In genomic region chr10:93123957-93124613, GRCm38 (mm10) we compare ENCODE assay signal across 9 mouse cellular contexts. TPM values are rescaled to one million over a fixed set of nuclear protein-coding genes. Genes with fewer than 3 reads are reported as not detected.
DNase-seq lines count a peak whose midpoint lies in the region; ATAC-seq and TF ChIP-seq lines count a peak whose summit lies in the region.
"Had no signal": no experiment of that assay in that cellular context is flagged by ENCODE, and none has a peak within 500 bp of the region (broad histone marks: within the 10 kb centered on the region; RNA-seq: fewer than 3 reads in every experiment).

No protein-coding gene starts in this region.

- H3K4me1 ChIP-seq in intestine, embryonic 14.5 days (replicated peaks; ENCODE audit: control insufficient read depth, insufficient read depth, low read length), result no peaks in the 10 kb centered on the region
- no peaks in the 10 kb centered on the region for H3K4me1 ChIP-seq in intestine, postnatal 0 days (replicated peaks; ENCODE audit: control insufficient read depth, insufficient read depth, low read length)
- H3K4me1 ChIP-seq in lung, embryonic 16.5 days (replicated peaks; ENCODE audit: control insufficient read depth, insufficient read depth, low read length), result no peaks in the 10 kb centered on the region
- no peaks in the 10 kb centered on the region for H3K4me1 ChIP-seq in stomach, embryonic 14.5 days (ENCODE audit: control insufficient read depth, insufficient read depth, low read length)

- DNase-seq in intestine, embryonic 14.5 days (ENCODE audit: low spot score), result peak; percentile 53
- peak; percentile 53 for DNase-seq in adrenal gland, postnatal 10 days
- DNase-seq in gastrocnemius, postnatal 36 days, result peak; percentile 30 to 35
- peak; percentile 65 to 77 for DNase-seq in kidney, adult 8-10 months

- no peaks in the 10 kb centered on the region for H3K9me3 ChIP-seq in intestine, embryonic 14.5 days (ENCODE audit: control insufficient read depth, low read length)
- H3K9me3 ChIP-seq in intestine, postnatal 0 days (ENCODE audit: control insufficient read depth), result no peaks in the 10 kb centered on the region
- no peaks in the 10 kb centered on the region for H3K9me3 ChIP-seq in lung, embryonic 16.5 days (ENCODE audit: control insufficient read depth, low read length)
- H3K9me3 ChIP-seq in stomach, embryonic 14.5 days (ENCODE audit: control insufficient read depth, low read depth, low read length), result no peaks in the 10 kb centered on the region

- no peaks in the 10 kb centered on the region for H3K27me3 ChIP-seq in intestine, embryonic 14.5 days (replicated peaks; ENCODE audit: control insufficient read depth, insufficient read depth, low read length)
- H3K27me3 ChIP-seq in intestine, postnatal 0 days (replicated peaks; ENCODE audit: control insufficient read depth, insufficient read depth, low read length), result no peaks in the 10 kb centered on the region
- H3K27me3 ChIP-seq in lung, embryonic 16.5 days (ENCODE audit: control insufficient read depth, insufficient read depth, low read depth, low read length), result no peaks in the 10 kb centered on the region
- no peaks in the 10 kb centered on the region for H3K27me3 ChIP-seq in stomach, embryonic 14.5 days (ENCODE audit: control insufficient read depth, insufficient read depth, low read length)
- H3K27me3 ChIP-seq: Patski had no signal

- intact Hi-C loops in gastrocnemius, postnatal 36 days (cut with DNase I), result no loop called here

- H3K4me2 ChIP-seq in intestine, embryonic 14.5 days (ENCODE audit: low read length), result no peak overlapping the region
- no peak overlapping the region; the same call in 1 of the 2 replicates for H3K4me2 ChIP-seq in intestine, postnatal 0 days (replicated peaks; ENCODE audit: low read depth)
- H3K4me2 ChIP-seq in lung, embryonic 16.5 days (ENCODE audit: low read depth, low read length), result peak overlapping the region; percentile 12
- peak overlapping the region; percentile 8; the same call in 1 of the 2 replicates for H3K4me2 ChIP-seq in stomach, embryonic 14.5 days (replicated peaks; ENCODE audit: low read depth, low read length)

- peak overlapping the region; percentile 40; the same call in 1 of the 2 replicates for H3K27ac ChIP-seq in intestine, embryonic 14.5 days (ENCODE audit: low read depth)
- H3K27ac ChIP-seq in intestine, postnatal 0 days (ENCODE audit: low read depth, low read length), result no peak overlapping the region
- H3K27ac ChIP-seq in lung, embryonic 16.5 days (ENCODE audit: low read length), result peak overlapping the region; percentile 75
- 0 out of 2 replicates have a peak overlapping the region, but pooled peaks have one; percentile 10 for H3K27ac ChIP-seq in stomach, embryonic 14.5 days (ENCODE audit: low read length)

- no peaks in the 10 kb centered on the region for H3K36me3 ChIP-seq in intestine, embryonic 14.5 days (ENCODE audit: control insufficient read depth, insufficient read depth, low read length)
- no peaks in the 10 kb centered on the region for H3K36me3 ChIP-seq in intestine, postnatal 0 days (ENCODE audit: control insufficient read depth, insufficient read depth)
- no peaks in the 10 kb centered on the region for H3K36me3 ChIP-seq in lung, embryonic 16.5 days (ENCODE audit: control insufficient read depth, insufficient read depth, low read length)
- H3K36me3 ChIP-seq in stomach, embryonic 14.5 days (ENCODE audit: control insufficient read depth, insufficient read depth, low read length), result no peaks in the 10 kb centered on the region

- TF ChIP-seq CTCF in intestine, postnatal 0 days (IDR thresholded peaks at IDR 0.05; ENCODE audit: low read depth), result no peak

- H3K9ac ChIP-seq in intestine, embryonic 14.5 days (ENCODE audit: low read length), result no peak overlapping the region
- no peak overlapping the region for H3K9ac ChIP-seq in intestine, postnatal 0 days (ENCODE audit: low read depth, low read length)
- no peak overlapping the region for H3K9ac ChIP-seq in lung, embryonic 16.5 days (ENCODE audit: low read length)
- no peak overlapping the region for H3K9ac ChIP-seq in stomach, embryonic 14.5 days (replicated peaks; ENCODE audit: low read depth, low read length)

- no peak overlapping the region for H3K4me3 ChIP-seq in intestine, embryonic 14.5 days (ENCODE audit: low read depth, low read length)
- no peak overlapping the region for H3K4me3 ChIP-seq in intestine, postnatal 0 days (ENCODE audit: low read depth, low read length)
- H3K4me3 ChIP-seq in lung, embryonic 16.5 days (ENCODE audit: low read length), result no peak overlapping the region
- no peak overlapping the region for H3K4me3 ChIP-seq in stomach, embryonic 14.5 days (ENCODE audit: low read depth, low read length)

- WGBS in intestine, embryonic 14.5 days, result 44% methylated on average over 12 of the region's 12 CpGs
- 55% methylated on average over 12 of the region's 12 CpGs for WGBS in intestine, postnatal 0 days
- 42% methylated on average over 12 of the region's 12 CpGs for WGBS in lung, embryonic 16.5 days
- WGBS in stomach, embryonic 14.5 days, result 44% methylated on average over 12 of the region's 12 CpGs

- ATAC-seq in intestine, embryonic 14.5 days (replicated peaks; ENCODE audit: low FRiP score, low TSS enrichment, low read depth), result no peak
- no peak for ATAC-seq in intestine, postnatal 0 days
- ATAC-seq in lung, embryonic 16.5 days (ENCODE audit: low read depth), result peak; percentile 86
- no peak for ATAC-seq in stomach, embryonic 14.5 days (ENCODE audit: insufficient number of reproducible peaks, insufficient read depth, low FRiP score, low read depth)
- ATAC-seq in cerebellum, adult (ENCODE audit: insufficient number of reproducible peaks, low FRiP score, low TSS enrichment), result no peak
- ATAC-seq: Patski had no signal

RNA-seq across cellular contexts. Expression of gene Cdk17, which starts 36.6 kb away (rescaled TPM):
- polyA plus RNA-seq in intestine, embryonic 14.5 days (2014; fragmentation: Nextera tagmentation; extraction: Ambion mirVana), result 21.9 and 23.6 TPM in 2 replicates
- 8.2 and 8.9 TPM in 2 replicates for polyA plus RNA-seq in intestine, postnatal 0 days (2015; fragmentation: Nextera tagmentation; extraction: Ambion mirVana)
- 10 to 100 TPM; 37.3 to 38.7 TPM for total RNA-seq in adrenal gland, postnatal 10 days (2021)
- total RNA-seq in gastrocnemius, postnatal 36 days (2021), result 1 to 10 TPM; 4.5 to 7.0 TPM
- polyA plus RNA-seq in lung, embryonic 16.5 days (2015; fragmentation: Nextera tagmentation; extraction: Ambion mirVana), result 15.0 and 15.8 TPM in 2 replicates
- polyA plus RNA-seq in stomach, embryonic 14.5 days (2014; fragmentation: Nextera tagmentation; extraction: Ambion mirVana), result 23.0 and 26.5 TPM in 2 replicates

RNA-seq across cellular contexts. Expression of gene Cfap54, which starts 42.7 kb away (rescaled TPM):
- polyA plus RNA-seq in intestine, embryonic 14.5 days (2014; fragmentation: Nextera tagmentation; extraction: Ambion mirVana), result 0.07 and 0.16 TPM in 2 replicates
- 0.13 TPM in 1 of 2 replicates, not detected in the other for polyA plus RNA-seq in intestine, postnatal 0 days (2015; fragmentation: Nextera tagmentation; extraction: Ambion mirVana)
- total RNA-seq in adrenal gland, postnatal 10 days (2021), result 10 to 100 TPM in 1 of 2 experiments, 1 to 10 TPM in 1; 7.3 to 10.2 TPM
- 1 to 10 TPM in 1 of 2 experiments, under 1 TPM in 1; 0.69 to 1.6 TPM for total RNA-seq in gastrocnemius, postnatal 36 days (2021)
- polyA plus RNA-seq in lung, embryonic 16.5 days (2015; fragmentation: Nextera tagmentation; extraction: Ambion mirVana), result 2.0 and 2.2 TPM in 2 replicates
- 0.10 and 0.35 TPM in 2 replicates for polyA plus RNA-seq in stomach, embryonic 14.5 days (2014; fragmentation: Nextera tagmentation; extraction: Ambion mirVana)

Comparison
In these comparisons a context has a peak if more than half of its experiments do, and no peak if none do; other contexts are left out.
1. H3K4me2 ChIP-seq: peak in lung, embryonic 16.5 days (single experiment) and stomach, embryonic 14.5 days (single experiment); none in intestine, embryonic 14.5 days (single experiment) and intestine, postnatal 0 days (single experiment).
2. Peak in every context shown above with its lines, with median percentiles within 50 percentile points of each other: DNase-seq.